Mouse (Mus musculus) heart, adult 11 months (tissue): Measurements from ENCODE around the gene Tmem119.
A peak's percentile ranks its signal among the peaks of the same experiment; 100 is the strongest.
"Not testable (repeated sequence)": the region's sequence is repeated elsewhere in the genome, so short reads cannot be mapped to it uniquely, and the experiment has no call there.

ENCODE experiments used
- DNase-seq: peaks from one replicate; pipeline ENCODE4 v3.0.0; 2022

Tmem119 gene

GRCm38 (mm10) chr5:113786985-113787384, 13.3 kb downstream of the Tmem119 start:
- DNase-seq = no peak

DNA sequence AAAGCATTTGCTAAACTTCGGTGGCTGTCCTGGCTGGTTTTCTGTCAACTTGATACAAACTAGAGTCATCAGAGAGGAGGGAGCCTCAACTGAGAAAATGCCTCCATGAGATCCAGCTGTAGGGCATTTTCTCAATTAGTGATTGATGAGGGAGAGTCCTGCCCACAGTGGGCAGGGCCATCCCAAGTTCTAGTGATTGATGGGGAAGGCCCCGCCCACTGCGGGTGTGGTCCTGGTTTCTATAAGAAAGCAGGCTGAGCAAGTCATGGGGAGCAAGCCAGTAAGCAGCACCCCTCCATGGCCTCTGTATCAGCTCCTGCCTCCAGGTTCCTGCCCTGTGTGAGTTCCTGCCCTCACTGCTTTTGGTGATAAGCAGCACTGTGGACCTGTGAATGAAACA, 16.2 kb downstream of the Tmem119 start:
- DNase-seq = peak; percentile 92

DNA sequence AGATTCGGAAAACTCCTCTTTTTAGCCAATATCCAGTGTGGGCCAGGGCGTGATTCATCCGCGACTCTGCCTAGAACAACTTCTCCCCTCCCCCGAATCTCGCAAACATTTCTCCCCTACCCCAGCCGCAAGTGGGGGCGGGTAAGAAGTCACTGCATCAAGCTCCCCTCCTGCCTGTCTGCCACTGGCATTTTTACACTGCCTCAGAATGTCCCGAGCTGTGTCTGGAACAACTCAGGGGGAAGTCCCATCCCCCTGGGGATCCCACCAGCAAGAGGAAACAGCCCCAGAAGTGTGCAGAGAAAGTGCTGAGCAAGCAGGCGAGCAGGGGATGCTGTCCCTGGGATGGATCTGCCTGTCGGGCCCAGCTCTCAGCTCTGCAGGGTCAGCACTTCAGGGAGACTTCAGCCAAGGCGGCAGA, 16.7 kb downstream of the Tmem119 start:
- peak; percentile 98 for DNase-seq

DNA sequence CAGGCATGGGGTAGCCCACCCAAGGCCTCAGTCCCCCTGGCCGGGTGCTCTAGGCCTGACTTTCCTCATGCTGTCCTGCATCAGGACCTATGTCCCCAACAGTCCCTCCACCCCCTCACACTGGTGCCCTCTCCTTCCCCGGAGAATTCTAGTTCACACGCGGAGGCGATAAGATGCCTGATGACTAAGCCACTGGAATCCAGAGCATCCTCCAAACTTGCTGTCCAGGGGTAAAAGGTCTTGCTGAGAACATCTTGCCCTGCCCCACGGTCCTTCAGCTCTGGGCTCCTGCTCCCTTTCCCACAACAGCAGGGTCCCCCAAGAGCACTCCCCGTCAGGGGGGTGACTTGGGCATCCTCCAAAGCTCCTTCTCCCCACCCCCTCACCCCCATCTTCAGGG, 17.7 kb downstream of the Tmem119 start:
- DNase-seq = peak; percentile 94

- DNase-seq = no peak
Measured at GRCm38 (mm10) chr5:113781875-113782274, 18.4 kb downstream of the Tmem119 start.

DNA sequence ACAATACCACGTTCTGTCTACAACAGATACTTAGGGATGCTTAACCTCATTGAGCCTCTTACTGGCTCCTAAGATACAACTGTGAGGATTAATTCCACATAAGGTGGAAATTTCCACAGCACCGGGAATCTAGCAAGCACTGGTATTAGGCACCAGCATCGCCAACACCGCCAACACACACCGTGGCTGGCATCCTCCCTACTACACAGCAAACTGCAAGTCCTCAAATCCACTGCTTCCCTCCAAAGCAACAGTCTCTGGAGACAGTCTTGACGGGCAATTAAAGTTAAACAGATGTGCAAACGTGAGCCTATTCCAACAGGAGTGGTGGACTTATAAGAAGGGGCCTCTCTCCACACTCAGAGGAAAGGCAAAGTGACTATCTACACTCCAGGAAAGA, 19.1 kb downstream of the Tmem119 start:
- DNase-seq = no peak

DNA sequence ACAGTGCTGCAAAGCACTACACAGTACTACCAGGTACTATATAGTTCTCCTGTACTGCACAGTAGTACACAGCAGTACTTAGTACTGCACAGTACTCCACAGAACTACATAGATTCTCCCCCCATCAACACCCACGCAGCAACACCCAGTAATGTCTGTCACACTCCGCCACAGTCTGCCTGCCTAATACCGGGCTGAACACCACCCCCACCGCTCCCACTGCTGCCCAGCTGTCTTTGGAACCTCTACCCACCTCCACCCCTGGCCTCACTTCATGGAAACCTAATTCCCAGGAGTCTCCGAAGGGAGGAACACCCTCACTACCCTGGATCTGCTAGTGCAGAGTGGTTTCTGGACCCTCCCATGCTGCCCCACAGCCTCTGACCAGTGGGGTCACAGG, 19.6 kb downstream of the Tmem119 start:
- DNase-seq = no peak

GRCm38 (mm10) chr5:113780082-113780752, 20.1 kb downstream of the Tmem119 start:
- DNase-seq = no peak

DNA sequence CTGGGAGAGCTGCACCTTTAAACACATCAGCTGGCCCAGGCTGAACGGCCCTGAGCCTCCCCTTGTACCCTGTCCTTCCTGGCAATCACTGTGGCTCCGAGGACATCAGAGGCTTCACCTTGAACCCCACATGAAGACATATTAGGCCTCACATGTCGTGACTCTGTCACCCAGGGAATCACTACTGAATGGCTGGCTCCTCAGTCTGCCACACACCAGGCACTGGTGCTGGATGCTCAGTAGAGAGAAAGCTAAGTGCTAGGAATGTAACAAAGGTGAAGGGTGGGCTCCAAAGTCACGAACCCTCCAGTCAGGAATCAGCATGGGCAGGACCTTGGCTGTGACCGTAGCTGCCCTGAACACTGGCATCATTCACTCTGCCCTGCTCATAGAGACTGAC, 20.7 kb downstream of the Tmem119 start:
- no peak for DNase-seq

GRCm38 (mm10) chr5:113777728-113778127, 22.6 kb downstream of the Tmem119 start:
- DNase-seq = not testable (repeated sequence)

GRCm38 (mm10) chr5:113776896-113777226, 23.5 kb downstream of the Tmem119 start:
- peak; percentile 97 for DNase-seq

DNA sequence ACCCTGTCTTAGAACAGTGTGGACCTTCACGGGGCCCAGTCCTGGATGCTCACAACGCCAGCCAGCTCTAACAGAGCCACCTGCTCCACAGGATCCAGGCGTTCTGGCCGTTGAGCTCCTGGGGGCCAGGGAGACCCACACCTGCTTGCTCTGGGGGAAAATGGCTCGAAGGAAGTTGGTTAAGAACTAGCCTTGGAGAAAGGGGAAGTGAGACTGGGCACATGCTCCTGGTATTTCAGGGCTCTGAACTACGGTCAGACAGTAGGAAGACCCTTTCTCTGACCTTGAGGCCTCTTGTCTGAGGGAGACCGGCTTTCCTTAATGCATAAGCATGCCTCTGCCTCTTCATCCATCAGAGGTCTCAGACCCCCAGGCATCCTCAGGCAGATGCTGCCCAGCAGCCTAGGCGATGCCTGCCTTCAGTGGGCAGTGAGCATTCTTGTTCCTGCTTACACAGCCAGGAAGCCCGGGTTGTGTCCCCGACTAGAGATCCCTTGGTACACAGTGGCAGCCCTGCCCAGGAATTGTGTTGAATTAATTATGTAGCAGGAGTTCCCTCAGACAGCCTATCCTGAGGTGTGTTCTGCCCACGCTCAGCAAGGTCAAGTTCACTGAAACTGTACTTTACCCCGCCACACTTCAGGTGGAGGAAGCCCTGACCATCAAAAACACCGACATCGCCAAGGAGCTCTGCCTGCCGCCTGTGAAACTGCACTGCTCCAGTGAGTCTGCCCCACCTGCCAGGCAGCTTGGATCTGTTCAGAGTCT, 24.0 kb downstream of the Tmem119 start:
- DNase-seq = peak; percentile 95

DNA sequence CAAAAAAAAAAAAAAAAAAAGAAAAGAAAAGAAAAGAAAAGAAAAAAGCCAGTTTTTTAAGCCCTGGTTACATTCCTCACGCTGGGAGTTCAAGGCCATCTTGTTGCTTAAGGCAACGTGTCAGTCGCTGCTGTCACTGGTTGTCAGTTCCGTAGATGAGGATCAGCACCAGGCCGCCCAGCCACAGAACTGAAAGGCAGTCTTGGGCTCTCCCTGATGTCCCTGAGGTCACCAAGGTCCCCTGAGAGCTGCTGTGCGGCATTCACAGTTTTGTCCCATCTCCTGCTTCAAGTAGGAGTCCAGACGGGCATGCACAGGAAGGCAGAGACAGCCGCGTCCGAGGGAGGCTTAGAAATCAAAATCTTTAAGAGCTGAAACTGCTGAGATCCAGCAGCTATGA, 24.7 kb downstream of the Tmem119 start:
- DNase-seq = no peak

DNA sequence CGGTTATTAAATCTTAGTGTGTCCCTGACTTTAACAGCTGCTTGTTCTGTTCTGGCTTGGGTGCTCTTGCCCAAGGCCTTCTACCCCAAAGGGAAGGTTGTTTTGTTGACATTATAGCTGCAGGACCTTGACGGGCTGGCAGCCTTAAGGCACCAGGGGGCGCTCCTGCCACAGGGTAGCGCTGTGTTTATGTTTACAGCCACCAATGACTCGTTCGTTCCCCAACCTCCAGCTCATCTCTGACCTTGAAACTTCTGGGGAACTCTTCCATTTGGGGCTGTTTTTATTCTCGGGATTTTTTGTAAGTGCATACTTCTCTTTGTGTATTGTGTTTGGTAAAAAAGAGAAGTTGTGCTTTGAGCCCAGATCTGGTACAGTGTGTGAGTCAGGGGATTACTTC, 26.7 kb downstream of the Tmem119 start:
- peak; percentile 97 for DNase-seq

- DNase-seq = no peak
Measured at GRCm38 (mm10) chr5:113772905-113773519, 27.3 kb downstream of the Tmem119 start.

GRCm38 (mm10) chr5:113772450-113772895, 27.8 kb downstream of the Tmem119 start, which contains the start of the genes Sart3 and Iscu:
TSS of gene Sart3 (minus strand) at chr5:113772510.
TSS of gene Iscu (plus strand) at chr5:113772748.
- DNase-seq = peak; percentile 99

- peak; percentile 98 for DNase-seq
Measured at GRCm38 (mm10) chr5:113771213-113772162, 28.8 kb downstream of the Tmem119 start.

GRCm38 (mm10) chr5:113768806-113769205, 31.5 kb downstream of the Tmem119 start:
- no peak for DNase-seq

- no peak for DNase-seq
Measured at GRCm38 (mm10) chr5:113765641-113766526, 34.4 kb downstream of the Tmem119 start.

- no peak for DNase-seq
Measured at GRCm38 (mm10) chr5:113764426-113764825, 35.9 kb downstream of the Tmem119 start.

GRCm38 (mm10) chr5:113761585-113761984, 38.7 kb downstream of the Tmem119 start:
- no peak for DNase-seq
